Mouse (Mus musculus) T-helper 2 cell (primary cell): Measurements from ENCODE around the gene Phactr3.
"Not testable (repeated sequence)": the region's sequence is repeated elsewhere in the genome, so short reads cannot be mapped to it uniquely, and the experiment has no call there.

Experiments used
- in situ Hi-C: fragments of 300-600 bp; cut with MboI, MseI; formaldehyde crosslinking; loops from one replicate; pipeline ENCODE4 v1.15.1; 2025; ENCODE audit warnings: high pct_unique_total_duplicates

The Phactr3 gene

GRCm38 (mm10) chr2:178118801-178119560, at the start of gene Phactr3:
Gene Phactr3, plus strand, starts transcription at chr2:178118975.
- in situ Hi-C loops = no loop called here

GRCm38 (mm10) chr2:178078166-178078717, 40.5 kb upstream of the Phactr3 start, which contains the start of gene Zfp931:
Gene Zfp931, minus strand, starts transcription at chr2:178078476.
- in situ Hi-C loops = not testable (repeated sequence)

GRCm38 (mm10) chr2:178089586-178089985, 29.2 kb upstream of the Phactr3 start:
- in situ Hi-C loops = no loop called here

- in situ Hi-C loops = no loop called here
Measured at GRCm38 (mm10) chr2:178098021-178098420, 20.8 kb upstream of the Phactr3 start.

- in situ Hi-C loops = no loop called here
Measured at GRCm38 (mm10) chr2:178101957-178102356, 16.8 kb upstream of the Phactr3 start.

- in situ Hi-C loops = no loop called here
Measured at GRCm38 (mm10) chr2:178117946-178118345, 829 bp upstream of the Phactr3 start.

GRCm38 (mm10) chr2:178119561-178120355, 983 bp downstream of the Phactr3 start:
- in situ Hi-C loops = no loop called here

- in situ Hi-C loops = no loop called here
Measured at GRCm38 (mm10) chr2:178120356-178120645, 1.5 kb downstream of the Phactr3 start.

GRCm38 (mm10) chr2:178120651-178121374, 2.0 kb downstream of the Phactr3 start:
- in situ Hi-C loops = no loop called here

GRCm38 (mm10) chr2:178121375-178121688, 2.6 kb downstream of the Phactr3 start:
- in situ Hi-C loops = no loop called here

GRCm38 (mm10) chr2:178121946-178122665, 3.3 kb downstream of the Phactr3 start:
- in situ Hi-C loops = no loop called here

GRCm38 (mm10) chr2:178123466-178123865, 4.7 kb downstream of the Phactr3 start:
- in situ Hi-C loops = no loop called here

GRCm38 (mm10) chr2:178125427-178125826, 6.7 kb downstream of the Phactr3 start:
- in situ Hi-C loops = no loop called here

GRCm38 (mm10) chr2:178126041-178126820, 7.5 kb downstream of the Phactr3 start:
- in situ Hi-C loops = no loop called here

GRCm38 (mm10) chr2:178128594-178128993, 9.8 kb downstream of the Phactr3 start:
- in situ Hi-C loops = no loop called here

- in situ Hi-C loops = no loop called here
Measured at GRCm38 (mm10) chr2:178129161-178129560, 10.4 kb downstream of the Phactr3 start.

- in situ Hi-C loops = no loop called here
Measured at GRCm38 (mm10) chr2:178129676-178130075, 10.9 kb downstream of the Phactr3 start.

- in situ Hi-C loops = no loop called here
Measured at GRCm38 (mm10) chr2:178130536-178130935, 11.8 kb downstream of the Phactr3 start.

- in situ Hi-C loops = no loop called here
Measured at GRCm38 (mm10) chr2:178131011-178131410, 12.2 kb downstream of the Phactr3 start.

- in situ Hi-C loops = no loop called here
Measured at GRCm38 (mm10) chr2:178131606-178132365, 13.0 kb downstream of the Phactr3 start.
